Mouse (Mus musculus) lung, postnatal 0 days (tissue): Measurements from ENCODE around the gene Olfr330. TPM values are rescaled to one million over a fixed set of nuclear protein-coding genes. Genes with fewer than 3 reads are reported as not detected.
A peak's percentile ranks its signal among the peaks of the same experiment; 100 is the strongest.
"Not testable (repeated sequence)": the region's sequence is repeated elsewhere in the genome, so short reads cannot be mapped to it uniquely, and the experiment has no call there.

Source experiments
- ATAC-seq: fragments of 200-750 bp; cut with Nextera tagmentation; 2 replicates; pipeline ENCODE4 v1.8.0; 2017; ENCODE audit warnings: moderate library complexity
- DNase-seq: peaks from one replicate; pipeline ENCODE4 v3.0.0-alpha.2; 2016; ENCODE audit warnings: low spot score
- H3K27ac ChIP-seq: fragments of 300-500 bp; sonication (generic); 2 replicates; pipeline ENCODE4 v1.5.1; 2014; ENCODE audit warnings: antibody characterized with exemption, mild to moderate bottlenecking, low read length, mixed read lengths
- H3K27me3 ChIP-seq: fragments of 300-500 bp; sonication (generic); replicated peaks from 2 replicates; pipeline ENCODE4 v1.6.1; 2014; ENCODE audit warnings: low read length, mixed read lengths; ENCODE audit not compliant: insufficient read depth
- H3K36me3 ChIP-seq: fragments of 300-500 bp; sonication (generic); 2 replicates; pipeline ENCODE4 v1.6.1; 2014; ENCODE audit warnings: low read length, mixed read lengths; ENCODE audit not compliant: insufficient read depth
- H3K4me1 ChIP-seq: fragments of 300-500 bp; sonication (generic); 2 replicates; pipeline ENCODE4 v1.6.1; 2014; ENCODE audit warnings: antibody characterized with exemption, low read depth, low read length, mixed read lengths; ENCODE audit not compliant: insufficient read depth
- H3K4me2 ChIP-seq: fragments of 300-500 bp; sonication (generic); replicated peaks from 2 replicates; pipeline ENCODE4 v1.6.1; 2014; ENCODE audit warnings: low read depth, mild to moderate bottlenecking, low read length, moderate library complexity, mixed read lengths
- H3K4me3 ChIP-seq: fragments of 300-500 bp; sonication (generic); 2 replicates; pipeline ENCODE4 v1.5.1; 2014; ENCODE audit warnings: low read depth, low read length
- H3K9ac ChIP-seq: fragments of 300-500 bp; sonication (generic); replicated peaks from 2 replicates; pipeline ENCODE4 v1.6.1; 2014; ENCODE audit warnings: low read depth, mild to moderate bottlenecking
- H3K9me3 ChIP-seq: fragments of 300-500 bp; sonication (generic); 2 replicates; pipeline ENCODE4 v1.6.1; 2016; ENCODE audit warnings: low read length, mixed read lengths
- CTCF ChIP-seq: IDR thresholded peaks from 2 replicates; pipeline ENCODE4 v1.5.1; 2016; ENCODE audit warnings: antibody characterized with exemption, mild to moderate bottlenecking
- EP300 ChIP-seq: IDR thresholded peaks from 2 replicates; pipeline ENCODE4 v1.6.1; 2016; ENCODE audit warnings: antibody characterized with exemption, mild to moderate bottlenecking, control low read depth
- WGBS: fragments of 180-500 bp; shearing (Covaris S2); extraction: QIAGEN DNeasy Blood & Tissue Kit; methylation state at CpG from one replicate; pipeline ENCODE4 v1.1.7; 2014; 5-methylcytosine and 5-hydroxymethylcytosine counted together
- polyA plus RNA-seq: library from polyadenylated mRNA; unstranded; fragments of >200 nt; fragmentation: Nextera tagmentation; extraction: Ambion mirVana; gene quantifications from 2 replicates; pipeline ENCODE4 v1.2.1, GENCODE M21; 2015

Gene Olfr330
- polyA plus RNA-seq, 1 experiment from 2014 or later: not detected

DNA sequence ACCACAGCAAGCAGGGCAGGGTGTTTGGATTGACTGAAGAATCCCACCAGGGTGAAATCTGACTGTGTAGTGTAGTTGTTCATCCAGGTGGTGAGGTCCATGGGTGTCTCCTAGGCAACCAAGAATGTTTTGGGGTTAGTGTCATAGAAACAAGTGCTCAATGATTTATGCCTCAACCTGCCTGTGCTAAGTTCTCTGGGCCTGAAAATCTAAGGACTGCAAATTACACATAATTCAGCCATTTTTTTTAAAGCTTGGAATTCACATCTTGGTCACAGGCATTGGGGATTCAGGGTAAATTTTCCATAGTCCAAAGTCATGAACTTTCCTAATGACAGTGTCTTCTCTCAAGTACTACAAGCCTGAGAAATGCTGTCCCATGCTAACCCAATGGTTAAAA, 32.2 kb downstream of the Olfr330 start, which contains the start of gene Olfr331:
TSS of gene Olfr331 (minus strand) at position 101 of the 400 bp plus-strand sequence.
- not testable (repeated sequence) for DNase-seq, H3K27ac ChIP-seq, H3K36me3 ChIP-seq, H3K27me3 ChIP-seq, H3K4me1 ChIP-seq, H3K9ac ChIP-seq, H3K4me3 ChIP-seq, ATAC-seq, H3K4me2 ChIP-seq, H3K9me3 ChIP-seq

DNA sequence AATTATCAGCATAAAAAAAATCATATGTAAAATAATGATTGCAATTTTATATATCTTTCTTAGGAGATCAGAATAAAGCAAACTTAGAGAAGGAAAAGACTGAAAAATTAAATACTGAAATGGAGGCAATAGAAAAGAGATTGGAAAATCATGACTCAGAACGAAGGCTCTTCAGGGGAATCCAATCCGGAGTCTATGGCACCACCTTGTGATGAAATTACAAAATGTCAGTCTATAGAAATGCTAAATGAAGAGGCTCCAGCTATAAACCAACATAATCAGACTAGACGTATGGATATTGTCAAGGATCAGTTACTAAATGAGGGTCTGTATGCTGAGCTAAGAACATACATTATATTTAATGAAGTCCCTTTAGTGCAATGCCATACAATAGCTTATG, 35.3 kb downstream of the Olfr330 start:
- DNase-seq: peak; percentile 43
- no peaks in the 10 kb centered on the region for H3K9me3 ChIP-seq
- no peaks in the 10 kb centered on the region for H3K4me1 ChIP-seq
- no peak overlapping the region for H3K4me2 ChIP-seq
- no peaks in the 10 kb centered on the region for H3K36me3 ChIP-seq
- WGBS: 43% methylated on average over 3 of the region's 3 CpGs
- no peak overlapping the region for H3K9ac ChIP-seq
- TF ChIP-seq CTCF (peak; percentile 45), EP300 (no peak)
- ATAC-seq: no peak
- H3K4me3 ChIP-seq: no peak overlapping the region
- H3K27ac ChIP-seq: no peak overlapping the region
- no peaks in the 10 kb centered on the region for H3K27me3 ChIP-seq

DNA sequence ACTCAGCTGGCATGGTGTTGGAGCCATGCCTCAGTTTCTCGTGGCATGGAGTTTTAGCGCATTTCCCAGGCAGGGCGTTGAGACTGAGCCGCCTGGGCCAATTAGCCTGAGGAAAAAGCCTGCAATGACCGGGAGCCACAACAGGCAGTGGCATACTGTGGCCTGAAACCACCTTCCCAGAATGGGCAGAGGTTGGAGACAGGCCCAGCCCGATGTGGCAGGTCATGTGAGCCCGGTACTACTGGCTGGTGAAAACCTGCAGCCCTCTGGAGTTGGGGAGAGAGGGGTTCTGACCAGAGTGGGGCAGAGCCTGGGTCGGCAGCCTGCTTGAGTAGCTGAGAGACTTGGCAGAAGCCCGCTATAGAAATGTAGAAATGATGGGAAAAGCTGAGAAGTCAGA, 35.9 kb downstream of the Olfr330 start:
- no peak overlapping the region for H3K9ac ChIP-seq
- no peak for DNase-seq
- TF ChIP-seq EP300 (no peak), CTCF (no peak)
- no peak overlapping the region for H3K4me3 ChIP-seq
- no peaks in the 10 kb centered on the region for H3K36me3 ChIP-seq
- 78% methylated on average over 9 of the region's 9 CpGs for WGBS
- H3K9me3 ChIP-seq: no peaks in the 10 kb centered on the region
- ATAC-seq: no peak
- no peaks in the 10 kb centered on the region for H3K27me3 ChIP-seq
- H3K4me1 ChIP-seq: no peaks in the 10 kb centered on the region
- H3K27ac ChIP-seq: no peak overlapping the region
- H3K4me2 ChIP-seq: no peak overlapping the region

DNA sequence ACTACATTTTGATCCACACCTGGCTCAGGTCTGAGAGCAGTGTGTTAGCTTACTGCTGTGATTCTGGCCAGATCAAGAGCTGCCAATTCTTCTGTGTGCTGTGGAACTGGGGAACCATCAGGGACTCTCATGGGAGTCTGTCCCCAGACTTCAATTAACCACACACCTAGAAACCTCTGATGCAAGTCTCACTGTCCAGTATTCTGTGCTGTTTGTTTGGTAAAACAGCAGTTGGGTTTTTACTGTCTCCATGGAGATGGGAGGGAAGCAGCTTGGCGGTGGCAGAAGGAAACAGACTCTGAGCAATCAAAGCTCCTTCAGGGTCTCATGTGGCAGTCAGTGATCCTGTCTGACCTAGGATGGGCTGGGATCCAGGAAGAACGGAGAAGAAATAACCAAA, 42.2 kb downstream of the Olfr330 start, which contains the start of gene Olfr332:
TSS of gene Olfr332 (minus strand) at position 101 of the 400 bp plus-strand sequence.
- ATAC-seq: no peak
- H3K4me1 ChIP-seq: no peaks in the 10 kb centered on the region
- no peaks in the 10 kb centered on the region for H3K27me3 ChIP-seq

More for the DNA sequence above, 42.2 kb downstream of the Olfr330 start, which contains the start of gene Olfr332:
- Histone ChIP-seq H3K4me3 (no peak within 1 kb of the TSS), H3K4me2 (no peak within 1 kb of the TSS), H3K9ac (no peak within 1 kb of the TSS), H3K27ac (no peak within 1 kb of the TSS), H3K36me3 (no peaks in the 10 kb centered on the region), H3K9me3 (no peaks in the 10 kb centered on the region)
- WGBS: 60% methylated on average over 2 of the region's 2 CpGs
- TF ChIP-seq EP300 (no peak), CTCF (no peak)
- DNase-seq: no peak

Other genes starting within 250 kb of the Olfr330 start
- 5.6 and 7.1 TPM in 2 replicates for gene Zfp692, start 227.8 kb downstream of the Olfr330 start, polyA plus RNA-seq
- 32.0 and 34.7 TPM in 2 replicates for gene Zfp672, start 204.5 kb downstream of the Olfr330 start, polyA plus RNA-seq
- 33.7 and 38.0 TPM in 2 replicates for gene Sh3bp5l, start 204.1 kb downstream of the Olfr330 start, polyA plus RNA-seq
- gene Lypd8, start 155.8 kb downstream of the Olfr330 start, polyA plus RNA-seq: not detected in 2 replicates
- not detected in 2 replicates for gene 1810065E05Rik, start 113.7 kb downstream of the Olfr330 start, polyA plus RNA-seq
- gene Gm12253, start 102.3 kb downstream of the Olfr330 start, polyA plus RNA-seq: not detected in 2 replicates
- gene Lypd9, start 81.9 kb downstream of the Olfr330 start, polyA plus RNA-seq: not detected in 2 replicates
- not detected in 2 replicates for gene Olfr30, start 72.6 kb downstream of the Olfr330 start, polyA plus RNA-seq
- gene Olfr332, start 42.3 kb downstream of the Olfr330 start, polyA plus RNA-seq: not detected in 2 replicates
- gene Olfr331, start 32.3 kb downstream of the Olfr330 start, polyA plus RNA-seq: not detected in 2 replicates
- gene Olfr329-ps, start 11.6 kb upstream of the Olfr330 start, polyA plus RNA-seq: not detected in 2 replicates
- 0.07 TPM in 1 of 2 replicates, not detected in the other for gene Olfr328, start 20.8 kb upstream of the Olfr330 start, polyA plus RNA-seq
- gene Olfr224, start 35.7 kb upstream of the Olfr330 start, polyA plus RNA-seq: not detected in 2 replicates
- gene Olfr325, start 42.9 kb upstream of the Olfr330 start, polyA plus RNA-seq: not detected in 2 replicates
- not detected in 2 replicates for gene Olfr324, start 60.3 kb upstream of the Olfr330 start, polyA plus RNA-seq
- gene 2210407C18Rik, start 81.2 kb upstream of the Olfr330 start, polyA plus RNA-seq: not detected in 2 replicates
- gene Olfr323, start 95.7 kb upstream of the Olfr330 start, polyA plus RNA-seq: not detected in 2 replicates
- gene Trim58, start 105.6 kb upstream of the Olfr330 start, polyA plus RNA-seq: 0.08 and 0.20 TPM in 2 replicates
- not detected in 2 replicates for gene Olfr322, start 123.9 kb upstream of the Olfr330 start, polyA plus RNA-seq
- gene Olfr320, start 146.3 kb upstream of the Olfr330 start, polyA plus RNA-seq: not detected in 2 replicates
- not detected in 2 replicates for gene Olfr319, start 164.3 kb upstream of the Olfr330 start, polyA plus RNA-seq
- gene Olfr318, start 189.2 kb upstream of the Olfr330 start, polyA plus RNA-seq: not detected in 2 replicates
- gene Olfr317, start 204.4 kb upstream of the Olfr330 start, polyA plus RNA-seq: not detected in 2 replicates
- gene Olfr316, start 217.9 kb upstream of the Olfr330 start, polyA plus RNA-seq: not detected in 2 replicates
- gene Olfr315, start 238.4 kb upstream of the Olfr330 start, polyA plus RNA-seq: not detected in 2 replicates
- not detected in 2 replicates for gene Olfr314, start 248.1 kb upstream of the Olfr330 start, polyA plus RNA-seq